Mouse (Mus musculus) testis, adult 2 months (tissue): Measurements from ENCODE around the gene Noct.

ENCODE experiments used
- CTCF ChIP-seq: fragments of 200-500 bp; IDR thresholded peaks from 2 replicates; pipeline ENCODE4 v1.5.1; 2012; ENCODE audit warnings: low read depth, mild to moderate bottlenecking, inconsistent platforms, low read length, moderate library complexity; ENCODE audit not compliant: control insufficient read depth, insufficient read depth, insufficient replicate concordance
- POLR2A ChIP-seq: fragments of 200-500 bp; IDR thresholded peaks from 2 replicates; pipeline ENCODE4 v1.6.1; 2012; ENCODE audit warnings: low read depth, mild to moderate bottlenecking, inconsistent platforms, low read length, moderate library complexity; ENCODE audit not compliant: control insufficient read depth

DNA sequence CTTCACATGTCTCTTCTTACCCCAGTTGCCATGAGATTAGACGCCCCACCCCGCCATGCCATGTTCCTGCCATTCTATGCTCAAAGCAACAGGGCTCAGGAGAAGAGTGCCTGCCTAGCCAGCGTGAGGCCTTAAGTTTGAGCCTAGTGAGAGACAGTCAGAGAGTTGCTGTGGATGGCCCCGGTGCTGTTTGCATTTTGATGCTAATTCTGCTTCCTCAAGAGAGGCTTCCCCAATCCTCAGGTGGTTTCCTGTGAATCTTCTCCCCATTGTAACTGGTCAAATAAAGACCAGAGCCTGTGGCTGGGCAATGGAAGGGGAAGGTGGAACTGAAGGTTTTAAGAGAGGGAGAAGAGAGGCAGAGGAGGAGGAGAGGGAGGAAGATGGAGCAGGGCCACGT, 15.6 kb upstream of the Noct start:
- no peak for TF ChIP-seq CTCF
- TF ChIP-seq POLR2A = no peak
